Mouse (Mus musculus): Measurements from ENCODE around the gene Sdccag8.

DNA sequence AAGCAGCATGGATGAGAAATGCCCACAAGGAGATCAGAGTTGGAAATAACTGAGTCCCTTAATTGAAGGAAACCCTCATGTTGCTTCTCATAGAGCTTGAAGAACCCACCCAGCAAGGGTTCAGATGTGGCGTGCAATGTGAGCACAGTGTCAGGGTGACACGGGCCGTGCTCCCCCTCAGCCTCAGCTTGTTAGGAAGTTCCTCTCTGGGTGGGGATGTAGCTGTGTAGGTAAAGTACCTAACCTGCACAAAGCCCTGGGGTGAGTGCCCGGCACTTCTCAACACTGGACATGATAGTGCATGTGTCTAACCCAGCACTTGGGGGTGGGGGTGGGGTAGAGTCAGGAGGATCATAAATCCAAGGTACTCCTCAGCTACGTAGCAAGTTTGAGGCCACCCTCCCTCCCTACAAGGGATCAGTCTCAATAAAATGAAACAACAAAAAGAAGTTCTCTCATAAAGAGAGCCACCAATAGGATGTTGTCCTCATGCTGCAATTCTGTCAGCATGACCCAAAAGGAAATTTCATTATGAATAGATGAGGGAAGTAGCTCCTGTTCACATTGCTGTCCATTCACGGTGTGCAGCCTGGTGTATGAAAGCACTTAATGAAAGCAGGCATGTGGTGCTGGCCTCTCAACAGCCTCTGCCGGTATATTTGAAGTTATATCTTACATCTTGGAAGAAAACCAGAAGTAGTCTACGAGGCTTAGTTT is 130.2 kb downstream of the Sdccag8 start:
- TF ChIP-seq POLR2A (IDR thresholded peaks at IDR 0.05; ENCODE audit: low read depth, low read length) (no peak), CTCF (conservative IDR thresholded peaks at IDR 0.05; ENCODE audit: insufficient read depth, insufficient read length, low read depth, low read length) (no peak)
